Mouse (Mus musculus) lung, embryonic 16.5 days (tissue): ENCODE results near the gene Evx1. TPM values are rescaled to one million over a fixed set of nuclear protein-coding genes. Genes with fewer than 3 reads are reported as not detected.
A peak's percentile ranks its signal among the peaks of the same experiment; 100 is the strongest.

ENCODE experiments used
- ATAC-seq: fragments of 200-750 bp; cut with Nextera tagmentation; 2 replicates; pipeline ENCODE4 v1.8.0; 2017; ENCODE audit warnings: low read depth, mild to moderate bottlenecking, moderate library complexity
- H3K27ac ChIP-seq: fragments of 300-500 bp; sonication (generic); 2 replicates; pipeline ENCODE4 v1.5.1; 2014; ENCODE audit warnings: mild to moderate bottlenecking, control low read depth, low read length
- H3K27me3 ChIP-seq: fragments of 300-500 bp; sonication (generic); 2 replicates; pipeline ENCODE4 v1.6.1; 2014; ENCODE audit warnings: low read depth, low read length, mixed read lengths; ENCODE audit not compliant: control insufficient read depth, insufficient read depth
- H3K36me3 ChIP-seq: fragments of 300-500 bp; sonication (generic); 2 replicates; pipeline ENCODE4 v1.6.1; 2014; ENCODE audit warnings: low read length; ENCODE audit not compliant: control insufficient read depth, insufficient read depth
- H3K4me1 ChIP-seq: fragments of 300-500 bp; sonication (generic); replicated peaks from 2 replicates; pipeline ENCODE4 v1.6.1; 2014; ENCODE audit warnings: low read length, mixed read lengths; ENCODE audit not compliant: control insufficient read depth, insufficient read depth
- H3K4me2 ChIP-seq: fragments of 300-500 bp; sonication (generic); 2 replicates; pipeline ENCODE4 v1.6.1; 2014; ENCODE audit warnings: low read depth, low read length, control low read depth
- H3K4me3 ChIP-seq: fragments of 300-500 bp; sonication (generic); 2 replicates; pipeline ENCODE4 v1.5.1; 2014; ENCODE audit warnings: mild to moderate bottlenecking, low read length, control low read depth
- H3K9ac ChIP-seq: fragments of 300-500 bp; sonication (generic); 2 replicates; pipeline ENCODE4 v1.6.1; 2014; ENCODE audit warnings: low read length, control low read depth
- H3K9me3 ChIP-seq: fragments of 300-500 bp; sonication (generic); 2 replicates; pipeline ENCODE4 v1.6.1; 2016; ENCODE audit warnings: low read length; ENCODE audit not compliant: control insufficient read depth
- WGBS: fragments of 180-500 bp; shearing (Covaris S2); extraction: QIAGEN DNeasy Blood & Tissue Kit; methylation state at CpG from one replicate; pipeline ENCODE4 v1.1.7; 2014; 5-methylcytosine and 5-hydroxymethylcytosine counted together
- polyA plus RNA-seq: library from polyadenylated mRNA; unstranded; fragments of >200 nt; fragmentation: Nextera tagmentation; extraction: Ambion mirVana; gene quantifications from 2 replicates; pipeline ENCODE4 v1.2.1, GENCODE M21; 2015

Evx1 gene
- polyA plus RNA-seq, 1 experiment from 2014 or later: not detected

DNA sequence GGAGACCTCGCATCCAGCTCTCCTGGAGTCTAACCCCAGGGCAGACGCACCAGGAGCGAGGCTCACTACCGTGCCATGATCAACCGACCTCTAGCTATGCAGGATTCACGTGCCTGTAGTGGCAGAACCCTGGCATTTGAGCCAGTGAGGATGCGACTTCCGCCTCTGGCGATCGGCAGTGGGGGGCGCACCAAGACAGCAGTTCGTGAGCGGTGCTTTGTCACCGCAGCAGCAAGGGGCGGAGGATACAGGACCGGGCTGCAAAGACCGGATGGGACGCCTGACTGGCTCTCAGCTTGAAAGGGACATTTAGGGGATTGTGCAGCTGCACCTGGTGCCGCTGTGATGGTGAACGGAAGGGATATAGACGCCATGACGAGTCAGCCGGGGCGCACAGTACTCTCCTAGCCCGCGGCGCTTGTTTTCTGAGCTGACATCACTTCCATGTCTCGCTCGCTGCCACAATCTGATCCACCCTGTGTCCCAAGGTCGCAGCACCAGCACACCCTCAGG is 7.4 kb upstream of the Evx1 start:
- Histone ChIP-seq H3K4me3 (peak overlapping the region; percentile 51), H3K27me3 (peaks cover 54% of the 10 kb centered on the region), H3K27ac (no peak overlapping the region), H3K4me2 (peak overlapping the region; percentile 71), H3K9me3 (no peaks in the 10 kb centered on the region), H3K4me1 (peaks cover 7% of the 10 kb centered on the region; the same call in 1 of the 2 replicates), H3K36me3 (no peaks in the 10 kb centered on the region), H3K9ac (peak overlapping the region; percentile 57)
- peak; percentile 89 for ATAC-seq
- WGBS: under 1% methylated on average over 30 of the region's 30 CpGs

DNA sequence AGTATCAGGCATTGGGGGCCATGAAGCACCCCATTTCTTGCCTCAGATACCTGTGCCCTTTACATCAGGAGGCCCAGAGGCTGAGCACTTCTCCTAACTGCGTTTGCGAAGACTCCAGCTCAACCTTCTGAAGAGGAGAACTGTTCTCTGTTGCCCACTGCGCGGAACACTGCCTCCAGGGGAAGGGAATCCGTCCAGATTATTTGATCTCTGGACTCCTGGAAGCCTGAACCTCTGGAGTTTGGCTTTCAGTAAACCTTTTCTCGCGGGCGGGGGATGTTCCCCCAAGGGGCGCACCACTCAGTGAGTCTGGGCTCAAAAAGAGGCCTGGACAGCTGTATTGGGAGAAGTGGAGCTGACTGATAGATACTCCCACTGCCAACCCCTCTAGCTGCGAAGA is 3.5 kb upstream of the Evx1 start:
- H3K9me3 ChIP-seq: no peaks in the 10 kb centered on the region
- ATAC-seq: no peak
- H3K36me3 ChIP-seq: no peaks in the 10 kb centered on the region
- H3K9ac ChIP-seq: no peak overlapping the region
- WGBS: 30% methylated on average over 10 of the region's 10 CpGs
- no peak overlapping the region for H3K4me3 ChIP-seq
- no peak overlapping the region for H3K4me2 ChIP-seq
- H3K4me1 ChIP-seq: peaks cover 15% of the 10 kb centered on the region
- no peak overlapping the region for H3K27ac ChIP-seq
- H3K27me3 ChIP-seq: peaks cover 83% of the 10 kb centered on the region

- no peak for ATAC-seq
- under 1% methylated on average over 24 of the region's 24 CpGs for WGBS
- no peak overlapping the region for H3K9ac ChIP-seq
- no peaks in the 10 kb centered on the region for H3K9me3 ChIP-seq
- peaks cover 88% of the 10 kb centered on the region for H3K27me3 ChIP-seq
- no peak overlapping the region for H3K27ac ChIP-seq
- peaks cover 15% of the 10 kb centered on the region for H3K4me1 ChIP-seq
- H3K4me3 ChIP-seq: peak overlapping the region; percentile 7; the same call in 1 of the 2 replicates
- H3K4me2 ChIP-seq: peak overlapping the region; percentile 1; the same call in 1 of the 2 replicates
- no peaks in the 10 kb centered on the region for H3K36me3 ChIP-seq
Measured at GRCm38 (mm10) chr6:52310366-52310765, 2.9 kb upstream of the Evx1 start.

DNA sequence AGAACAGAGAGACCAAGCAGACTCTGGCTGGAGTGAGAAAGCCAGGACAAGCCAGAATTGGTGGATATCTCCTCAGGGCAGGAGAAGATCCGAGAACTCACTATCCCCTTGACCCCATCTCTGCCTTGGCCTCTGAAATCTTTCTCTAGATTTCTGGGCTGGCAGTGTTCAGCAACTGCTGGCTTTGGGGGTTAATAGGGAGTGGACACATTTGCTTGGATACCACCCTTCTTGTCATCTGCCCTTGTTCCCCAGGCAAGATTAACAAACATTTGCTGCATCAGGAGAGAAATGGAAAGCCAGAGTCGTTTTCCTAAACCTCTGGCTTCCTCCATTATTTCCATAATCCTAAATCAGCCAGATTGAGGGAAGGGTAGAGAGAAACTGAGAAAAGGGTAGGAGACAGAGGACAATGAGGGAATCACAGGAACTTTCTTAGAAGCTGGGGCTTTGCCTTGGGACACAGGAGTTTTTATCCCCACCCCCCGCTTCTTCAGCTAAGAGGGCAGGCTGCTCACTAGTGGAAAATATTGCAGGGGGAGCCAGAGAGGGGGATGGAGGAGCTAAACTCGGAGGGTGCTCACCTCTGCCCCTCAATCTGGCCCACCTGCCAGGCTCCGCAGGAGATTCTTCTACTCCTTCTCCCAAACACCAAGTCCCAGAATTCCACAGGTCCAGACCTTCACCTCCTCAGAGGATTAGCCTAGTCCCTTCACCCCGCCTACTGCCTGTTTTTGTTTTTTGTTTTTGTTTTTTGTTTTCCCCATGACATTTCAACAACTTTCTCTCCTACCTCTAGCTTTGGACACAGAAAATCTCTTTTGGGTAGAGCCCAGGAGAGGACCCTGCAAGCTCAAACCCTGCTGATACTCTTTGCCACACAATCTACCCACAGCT is 1.4 kb upstream of the Evx1 start:
- no peak overlapping the region for H3K27ac ChIP-seq
- H3K9me3 ChIP-seq: no peaks in the 10 kb centered on the region
- H3K4me3 ChIP-seq: no peak overlapping the region
- peaks cover 93% of the 10 kb centered on the region for H3K27me3 ChIP-seq
- 7% methylated on average over 6 of the region's 6 CpGs for WGBS
- peaks cover 20% of the 10 kb centered on the region for H3K4me1 ChIP-seq
- no peak overlapping the region for H3K4me2 ChIP-seq
- no peaks in the 10 kb centered on the region for H3K36me3 ChIP-seq
- H3K9ac ChIP-seq: no peak overlapping the region
- ATAC-seq: no peak

DNA sequence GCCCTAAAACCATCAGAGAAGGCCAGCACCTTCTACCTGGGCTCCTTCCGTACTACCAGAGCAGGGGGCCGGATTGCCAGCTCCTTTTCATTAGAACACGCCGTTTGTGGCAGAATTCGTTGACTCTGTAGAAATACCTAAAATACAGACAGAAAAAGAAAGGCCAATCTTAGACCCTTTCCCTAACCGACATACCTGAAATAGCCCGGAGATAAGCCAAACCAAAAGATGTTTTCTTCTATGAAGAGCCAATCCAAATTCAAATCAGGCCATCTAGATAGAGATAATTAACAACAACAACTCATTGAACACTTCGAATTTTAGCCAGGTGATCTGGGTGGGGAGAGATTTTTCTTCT is 761 bp upstream of the Evx1 start:
- Histone ChIP-seq H3K36me3 (no peaks in the 10 kb centered on the region), H3K27ac (no peak overlapping the region), H3K9ac (no peak overlapping the region), H3K9me3 (no peaks in the 10 kb centered on the region), H3K27me3 (peaks cover 93% of the 10 kb centered on the region), H3K4me3 (no peak overlapping the region), H3K4me1 (peaks cover 21% of the 10 kb centered on the region), H3K4me2 (no peak overlapping the region)
- ATAC-seq: no peak
- WGBS: 9% methylated on average over 8 of the region's 8 CpGs

GRCm38 (mm10) chr6:52314304-52315100 is 1.2 kb downstream of the Evx1 start:
- WGBS: 1% methylated on average over 27 of the region's 27 CpGs
- Histone ChIP-seq H3K9me3 (no peaks in the 10 kb centered on the region), H3K9ac (no peak overlapping the region), H3K27me3 (peaks cover 95% of the 10 kb centered on the region), H3K27ac (no peak overlapping the region), H3K4me1 (peaks cover 21% of the 10 kb centered on the region), H3K36me3 (no peaks in the 10 kb centered on the region), H3K4me2 (no peak overlapping the region), H3K4me3 (no peak overlapping the region; the same call in 1 of the 2 replicates)
- ATAC-seq: no peak; the same call in 1 of the 2 replicates

DNA sequence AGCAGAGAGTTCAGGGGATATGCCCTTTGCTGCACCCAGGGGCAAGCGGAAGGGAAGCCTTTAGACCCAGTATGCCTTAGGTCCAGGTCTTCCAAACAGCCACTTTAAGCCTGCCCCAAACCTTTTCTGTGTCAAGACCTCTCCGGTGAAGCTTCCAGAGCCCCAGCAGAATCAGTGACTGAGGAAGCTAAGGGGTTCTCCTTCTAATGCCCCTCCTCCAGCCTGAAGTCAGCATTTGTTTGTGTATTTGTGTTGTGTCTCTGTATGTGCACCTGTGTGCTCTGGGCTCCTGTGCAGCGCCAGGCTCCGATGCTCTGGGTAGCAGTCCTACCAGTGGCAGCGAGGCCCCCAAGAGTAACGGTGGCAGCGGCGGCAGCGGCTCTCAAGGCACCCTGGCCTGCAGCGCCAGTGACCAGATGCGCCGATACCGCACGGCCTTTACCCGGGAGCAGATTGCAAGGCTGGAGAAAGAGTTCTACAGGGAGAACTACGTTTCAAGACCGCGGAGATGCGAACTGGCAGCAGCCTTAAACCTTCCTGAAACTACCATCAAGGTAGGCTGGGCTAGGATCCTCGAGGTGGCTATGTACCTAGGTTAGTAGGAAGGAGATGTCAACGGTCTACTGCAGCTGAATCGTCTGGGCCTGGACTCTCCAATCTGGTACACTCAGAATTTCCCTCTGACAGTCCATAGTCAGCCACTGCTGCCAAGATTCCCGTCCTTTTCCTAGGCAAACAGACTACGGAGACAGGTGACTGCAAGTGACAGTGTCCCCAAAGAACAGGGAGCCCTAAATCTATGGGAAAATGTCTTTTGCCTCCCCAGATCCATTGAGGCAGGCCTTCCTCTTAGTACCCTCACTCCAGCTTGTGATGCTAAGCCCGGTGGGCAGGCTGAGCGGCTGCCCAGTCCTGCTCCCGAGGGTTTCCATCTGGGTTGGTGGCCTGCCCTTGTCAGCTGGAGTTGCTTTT is 2.4 kb downstream of the Evx1 start:
- no peaks in the 10 kb centered on the region for H3K36me3 ChIP-seq
- peaks cover 94% of the 10 kb centered on the region for H3K27me3 ChIP-seq
- H3K9ac ChIP-seq: no peak overlapping the region
- no peak overlapping the region for H3K27ac ChIP-seq
- H3K4me1 ChIP-seq: peaks cover 17% of the 10 kb centered on the region
- 11% methylated on average over 27 of the region's 27 CpGs for WGBS
- no peak for ATAC-seq
- H3K4me2 ChIP-seq: no peak overlapping the region
- H3K4me3 ChIP-seq: peak overlapping the region; percentile 43
- H3K9me3 ChIP-seq: no peaks in the 10 kb centered on the region

DNA sequence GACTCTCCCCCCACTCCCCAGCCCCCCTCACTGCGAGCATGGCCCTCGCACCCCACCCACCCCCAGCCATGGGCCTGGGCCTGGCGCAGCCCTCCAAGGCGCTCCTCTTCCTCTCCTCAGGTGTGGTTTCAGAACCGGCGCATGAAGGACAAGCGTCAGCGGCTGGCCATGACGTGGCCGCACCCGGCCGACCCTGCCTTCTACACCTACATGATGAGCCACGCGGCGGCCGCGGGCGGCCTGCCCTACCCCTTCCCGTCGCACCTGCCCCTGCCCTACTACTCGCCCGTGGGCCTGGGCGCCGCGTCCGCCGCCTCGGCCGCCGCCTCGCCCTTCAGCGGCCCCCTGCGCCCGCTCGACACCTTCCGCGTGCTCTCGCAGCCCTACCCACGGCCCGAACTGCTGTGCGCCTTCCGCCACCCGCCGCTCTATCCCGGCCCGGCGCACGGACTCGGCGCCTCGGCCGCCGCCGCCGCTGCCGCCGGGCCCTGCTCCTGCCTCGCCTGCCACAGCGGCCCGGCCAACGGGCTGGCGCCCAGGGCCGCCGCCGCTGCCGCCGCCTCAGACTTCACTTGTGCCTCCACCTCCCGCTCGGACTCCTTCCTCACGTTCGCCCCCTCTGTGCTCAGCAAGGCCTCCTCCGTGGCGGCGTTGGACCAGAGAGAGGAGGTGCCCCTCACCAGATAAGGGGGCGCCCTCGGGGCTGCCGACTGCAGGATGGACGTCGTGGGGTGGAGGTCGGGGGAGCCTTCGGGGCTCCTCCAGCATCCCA is 3.3 kb downstream of the Evx1 start:
- H3K9me3 ChIP-seq: no peaks in the 10 kb centered on the region
- peak; percentile 37 for ATAC-seq
- peaks cover 93% of the 10 kb centered on the region for H3K27me3 ChIP-seq
- peak overlapping the region; percentile 27; the same call in 1 of the 2 replicates for H3K9ac ChIP-seq
- peak overlapping the region; percentile 43 for H3K4me3 ChIP-seq
- H3K4me1 ChIP-seq: peaks cover 17% of the 10 kb centered on the region
- H3K27ac ChIP-seq: no peak overlapping the region
- WGBS: 1% methylated on average over 79 of the region's 81 CpGs
- H3K36me3 ChIP-seq: no peaks in the 10 kb centered on the region
- peak overlapping the region; percentile 58 for H3K4me2 ChIP-seq
